Mouse (Mus musculus): ENCODE data around the gene Cntnap1.

DNA sequence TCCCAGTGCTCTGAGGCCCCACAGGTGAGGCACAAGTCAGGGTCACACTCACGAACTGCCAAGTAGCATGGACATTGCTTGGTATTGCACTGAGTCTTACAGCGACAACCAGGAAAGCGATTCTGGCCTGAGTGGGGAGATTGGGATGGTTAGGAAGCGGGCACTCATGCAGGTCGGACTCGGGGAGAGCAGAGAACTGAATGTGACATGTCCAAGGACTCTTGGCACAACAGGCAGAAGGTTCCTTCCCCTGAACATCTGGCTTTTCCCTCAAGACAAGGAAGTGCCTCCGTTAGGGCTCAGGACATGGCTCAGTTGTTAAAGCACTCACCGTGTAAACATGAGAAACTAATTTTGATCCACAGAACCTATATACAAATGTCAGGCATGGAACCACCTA is 25.2 kb downstream of the Cntnap1 start:
- TF ChIP-seq EP300 (IDR thresholded peaks at IDR 0.05; ENCODE audit: low read depth), result no peak
- no peak for TF ChIP-seq CTCF (IDR thresholded peaks at IDR 0.05; ENCODE audit: low read depth)

All from liver, postnatal 0 days (tissue).